Mouse (Mus musculus) liver, postnatal 0 days (tissue): ENCODE results near the gene Prdm12.

Experiments used
- CTCF ChIP-seq: sonication (generic); IDR thresholded peaks from 2 replicates; pipeline ENCODE4 v1.5.1; 2016; ENCODE audit warnings: antibody characterized with exemption, low read depth
- EP300 ChIP-seq: IDR thresholded peaks from 2 replicates; pipeline ENCODE4 v1.6.1; 2016; ENCODE audit warnings: antibody characterized with exemption, low read depth, mild to moderate bottlenecking

GRCm38 (mm10) chr2:31670551-31671035 is 30.8 kb downstream of the Prdm12 start, which contains the start of gene Exosc2:
- TF ChIP-seq CTCF (no peak), EP300 (no peak)
